Mouse (Mus musculus): Measurements from ENCODE around the gene Actl11. TPM values are rescaled to one million over a fixed set of nuclear protein-coding genes. Genes with fewer than 3 reads are reported as not detected.

Gene Actl11
- total RNA-seq (2014; rRNA removed) (0.05 TPM in 1 of 2 replicates, not detected in the other), polyA plus RNA-seq (2015; fragmentation: Nextera tagmentation; extraction: Ambion mirVana) (not detected in 2 replicates)

GRCm38 (mm10) chr9:107928169-107928568 is at the start of gene Actl11:
Gene Actl11, plus strand, starts transcription at chr9:107928469.
- Histone ChIP-seq H3K36me3 (ENCODE audit: insufficient read depth, low read length) (no peaks in the 10 kb centered on the region), H3K4me1 (ENCODE audit: insufficient read depth, low read length) (0 out of 2 replicates have a peak, but pooled peaks cover 14% of the 10 kb centered on the region), H3K27ac (ENCODE audit: low read depth, low read length) (no peak within 1 kb of the TSS), H3K4me2 (ENCODE audit: low read depth, low read length, poor library complexity, severe bottlenecking) (no peak within 1 kb of the TSS), H3K9ac (replicated peaks; ENCODE audit: low read length, poor library complexity, severe bottlenecking) (no peak within 1 kb of the TSS), H3K27me3 (ENCODE audit: insufficient read depth, low read length) (no peaks in the 10 kb centered on the region), H3K9me3 (ENCODE audit: low read length) (no peaks in the 10 kb centered on the region), H3K4me3 (ENCODE audit: low read depth, low read length) (no peak within 1 kb of the TSS)
- DNase-seq (ENCODE audit: low spot score) (no peak), ATAC-seq (ENCODE audit: low FRiP score) (no peak)
- no peak for TF ChIP-seq CTCF (IDR thresholded peaks at IDR 0.05)
- 82% methylated on average over 3 of the region's 3 CpGs for WGBS

- 75% methylated on average over 4 of the region's 4 CpGs for WGBS
- no peak for ATAC-seq (ENCODE audit: low FRiP score)
These were observed 47.9 kb upstream of the Actl11 start for GRCm38 (mm10) chr9:107880411-107880810.

DNA sequence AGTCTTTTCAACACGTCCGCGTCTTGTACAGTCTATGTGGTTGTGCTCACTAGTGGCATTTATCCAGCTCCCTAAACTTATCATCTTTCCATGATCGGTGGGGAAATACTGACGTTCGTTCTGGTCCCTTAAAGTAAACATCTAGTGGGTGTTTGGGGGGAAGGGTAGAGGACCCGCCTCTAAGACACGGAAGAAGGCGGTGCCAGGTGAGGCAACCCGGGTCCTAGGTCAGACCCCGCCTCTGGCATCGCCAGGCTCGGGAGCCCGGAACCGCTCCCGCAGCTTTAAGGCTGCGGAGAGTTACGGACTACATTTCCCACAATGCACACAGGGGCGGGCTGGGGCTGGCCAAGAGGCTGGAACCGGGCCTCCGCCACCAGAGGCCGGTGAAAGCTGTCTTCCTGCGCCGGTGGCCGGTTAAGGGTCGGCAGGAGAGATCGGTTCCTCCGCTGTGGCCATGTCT is 40.4 kb upstream of the Actl11 start, which contains the start of gene Mon1a:
Gene Mon1a, plus strand, starts transcription at position 348 of the 463 bp plus-strand sequence.
- peak within 1 kb of the TSS; percentile 79 for H3K4me3 ChIP-seq (ENCODE audit: low read depth, low read length)
- peak within 1 kb of the TSS; percentile 74 for H3K9ac ChIP-seq (replicated peaks; ENCODE audit: low read length, poor library complexity, severe bottlenecking)
- no peak for TF ChIP-seq CTCF (IDR thresholded peaks at IDR 0.05)
- peak within 1 kb of the TSS; percentile 73 for H3K4me2 ChIP-seq (ENCODE audit: low read depth, low read length, poor library complexity, severe bottlenecking)
- H3K36me3 ChIP-seq (ENCODE audit: insufficient read depth, low read length) = no peaks in the 10 kb centered on the region
- WGBS = under 1% methylated on average over 28 of the region's 28 CpGs
- H3K27ac ChIP-seq (ENCODE audit: low read depth, low read length) = peak within 1 kb of the TSS; percentile 73
- H3K9me3 ChIP-seq (ENCODE audit: low read length) = no peaks in the 10 kb centered on the region
- ATAC-seq (ENCODE audit: low FRiP score) (peak; percentile 91), DNase-seq (ENCODE audit: low spot score) (peak; percentile 87)
- peaks cover 4% of the 10 kb centered on the region; the same call in 1 of the 2 replicates for H3K27me3 ChIP-seq (ENCODE audit: insufficient read depth, low read length)
- peaks cover 4% of the 10 kb centered on the region; the same call in 1 of the 2 replicates for H3K4me1 ChIP-seq (ENCODE audit: insufficient read depth, low read length)

More at GRCm38 (mm10) chr9:107880411-107880810, 47.9 kb upstream of the Actl11 start:
- Histone ChIP-seq H3K36me3 (ENCODE audit: insufficient read depth, low read length) (no peaks in the 10 kb centered on the region), H3K4me1 (ENCODE audit: insufficient read depth, low read length) (no peaks in the 10 kb centered on the region), H3K9ac (replicated peaks; ENCODE audit: low read length, poor library complexity, severe bottlenecking) (no peak overlapping the region), H3K4me3 (ENCODE audit: low read depth, low read length) (no peak overlapping the region), H3K4me2 (ENCODE audit: low read depth, low read length, poor library complexity, severe bottlenecking) (no peak overlapping the region), H3K27ac (ENCODE audit: low read depth, low read length) (no peak overlapping the region), H3K27me3 (ENCODE audit: insufficient read depth, low read length) (no peaks in the 10 kb centered on the region), H3K9me3 (ENCODE audit: low read length) (no peaks in the 10 kb centered on the region)
- TF ChIP-seq CTCF (IDR thresholded peaks at IDR 0.05) = no peak
- DNase-seq (ENCODE audit: low spot score) = no peak

DNA sequence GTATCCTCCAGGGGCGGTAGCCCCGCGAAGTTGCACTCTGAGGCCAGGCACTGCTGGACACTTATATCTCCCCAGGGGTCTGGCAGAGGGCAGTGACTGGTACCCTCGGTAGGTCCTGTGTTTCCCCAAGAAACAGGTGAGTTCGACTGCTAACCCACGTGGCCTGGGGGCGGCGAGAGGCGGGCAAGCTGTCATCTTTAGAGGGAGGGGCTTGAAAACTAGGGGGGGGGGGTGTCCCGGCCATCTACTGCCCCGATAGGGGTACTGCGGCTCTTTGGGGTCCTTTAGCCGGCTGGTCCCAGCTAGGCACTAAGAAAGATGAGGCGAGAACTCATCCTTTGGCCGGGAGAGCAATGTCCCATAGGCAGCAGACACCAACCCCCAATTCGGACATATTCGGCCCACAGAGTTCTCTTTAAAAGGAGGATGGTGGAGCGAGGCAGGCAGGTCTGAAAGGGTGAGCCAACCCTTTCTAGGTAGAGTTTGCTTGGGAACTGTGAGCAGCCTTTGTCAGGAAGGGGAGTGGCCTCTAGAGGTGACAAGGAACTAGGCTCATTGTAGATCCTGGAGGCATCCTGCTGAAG is 39.9 kb upstream of the Actl11 start:
- peak overlapping the region; percentile 79 for H3K4me3 ChIP-seq (ENCODE audit: low read depth, low read length)
- DNase-seq (ENCODE audit: low spot score) = peak; percentile 63
- peaks cover 4% of the 10 kb centered on the region; the same call in 1 of the 2 replicates for H3K4me1 ChIP-seq (ENCODE audit: insufficient read depth, low read length)
- peaks cover 4% of the 10 kb centered on the region; the same call in 1 of the 2 replicates for H3K27me3 ChIP-seq (ENCODE audit: insufficient read depth, low read length)
- H3K27ac ChIP-seq (ENCODE audit: low read depth, low read length) = peak overlapping the region; percentile 73
- H3K9ac ChIP-seq (replicated peaks; ENCODE audit: low read length, poor library complexity, severe bottlenecking) = peak overlapping the region; percentile 74
- WGBS = under 1% methylated on average over 18 of the region's 18 CpGs
- no peaks in the 10 kb centered on the region for H3K36me3 ChIP-seq (ENCODE audit: insufficient read depth, low read length)
- H3K9me3 ChIP-seq (ENCODE audit: low read length) = no peaks in the 10 kb centered on the region
- H3K4me2 ChIP-seq (ENCODE audit: low read depth, low read length, poor library complexity, severe bottlenecking) = peak overlapping the region; percentile 73
- ATAC-seq (ENCODE audit: low FRiP score) = peak; percentile 86
- peak; percentile 25; the same call in 1 of the 2 replicates for TF ChIP-seq CTCF (IDR thresholded peaks at IDR 0.05)

DNA sequence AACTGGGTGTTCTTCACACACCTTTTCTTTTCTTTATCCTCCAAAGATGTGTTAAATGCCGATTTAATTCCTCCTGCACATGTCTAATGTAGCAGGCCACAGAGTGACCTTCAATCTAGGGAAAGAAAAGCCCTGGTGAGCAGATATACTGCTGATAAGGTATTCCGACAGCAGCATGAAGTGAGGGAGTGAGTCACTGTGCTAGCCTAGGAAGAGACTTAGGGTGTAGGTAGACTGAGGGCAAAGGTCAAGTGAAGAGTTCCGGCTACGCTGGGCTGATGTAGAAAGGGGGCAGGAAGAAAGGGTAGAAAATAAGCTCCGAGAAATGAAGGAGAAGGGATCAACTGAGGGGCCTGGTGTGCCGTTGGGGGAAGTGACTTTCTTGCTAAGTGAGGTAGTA is 38.0 kb upstream of the Actl11 start:
- Histone ChIP-seq H3K9me3 (ENCODE audit: low read length) (no peaks in the 10 kb centered on the region), H3K36me3 (ENCODE audit: insufficient read depth, low read length) (no peaks in the 10 kb centered on the region), H3K27ac (ENCODE audit: low read depth, low read length) (no peak overlapping the region), H3K9ac (replicated peaks; ENCODE audit: low read length, poor library complexity, severe bottlenecking) (no peak overlapping the region), H3K4me1 (ENCODE audit: insufficient read depth, low read length) (peaks cover 4% of the 10 kb centered on the region; the same call in 1 of the 2 replicates), H3K27me3 (ENCODE audit: insufficient read depth, low read length) (peaks cover 4% of the 10 kb centered on the region; the same call in 1 of the 2 replicates), H3K4me3 (ENCODE audit: low read depth, low read length) (no peak overlapping the region), H3K4me2 (ENCODE audit: low read depth, low read length, poor library complexity, severe bottlenecking) (no peak overlapping the region)
- ATAC-seq (ENCODE audit: low FRiP score) (no peak), DNase-seq (ENCODE audit: low spot score) (no peak)
- no peak for TF ChIP-seq CTCF (IDR thresholded peaks at IDR 0.05)
- 95% methylated on average over 6 of the region's 6 CpGs for WGBS

DNA sequence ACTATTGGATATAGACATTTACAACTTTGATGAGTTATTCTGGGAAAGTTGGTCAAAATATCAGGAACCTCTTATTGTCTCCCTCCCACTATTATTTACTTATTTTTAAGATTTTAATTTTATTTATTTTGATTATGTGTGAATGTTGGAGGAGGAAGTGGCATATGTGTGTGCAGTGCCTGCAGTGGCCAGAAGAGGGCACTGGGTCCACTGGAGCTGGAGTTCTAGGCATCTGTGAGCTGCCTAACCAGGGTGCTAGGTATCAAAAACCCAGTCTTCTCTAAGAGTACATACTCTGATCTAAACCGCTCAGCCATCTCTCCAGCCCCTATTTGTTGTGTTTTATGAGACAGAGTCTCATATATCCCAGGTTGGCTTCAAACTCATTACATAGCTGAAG is 37.2 kb upstream of the Actl11 start:
- no peak overlapping the region for H3K4me2 ChIP-seq (ENCODE audit: low read depth, low read length, poor library complexity, severe bottlenecking)
- H3K27ac ChIP-seq (ENCODE audit: low read depth, low read length) = no peak overlapping the region
- H3K9me3 ChIP-seq (ENCODE audit: low read length) = no peaks in the 10 kb centered on the region
- H3K27me3 ChIP-seq (ENCODE audit: insufficient read depth, low read length) = peaks cover 4% of the 10 kb centered on the region; the same call in 1 of the 2 replicates
- no peak overlapping the region for H3K4me3 ChIP-seq (ENCODE audit: low read depth, low read length)
- DNase-seq (ENCODE audit: low spot score) = no peak
- no peak overlapping the region for H3K9ac ChIP-seq (replicated peaks; ENCODE audit: low read length, poor library complexity, severe bottlenecking)
- no peak for ATAC-seq (ENCODE audit: low FRiP score)
- 100% methylated on average over 1 of the region's 1 CpGs for WGBS
- peak; percentile 56 for TF ChIP-seq CTCF (IDR thresholded peaks at IDR 0.05)
- H3K4me1 ChIP-seq (ENCODE audit: insufficient read depth, low read length) = peaks cover 4% of the 10 kb centered on the region; the same call in 1 of the 2 replicates
- H3K36me3 ChIP-seq (ENCODE audit: insufficient read depth, low read length) = no peaks in the 10 kb centered on the region
